Mouse (Mus musculus) lung, postnatal 0 days (tissue): ENCODE results near the gene Pank4.

Source experiments
- CTCF ChIP-seq: IDR thresholded peaks from 2 replicates; pipeline ENCODE4 v1.5.1; 2016; ENCODE audit warnings: antibody characterized with exemption, mild to moderate bottlenecking
- EP300 ChIP-seq: IDR thresholded peaks from 2 replicates; pipeline ENCODE4 v1.6.1; 2016; ENCODE audit warnings: antibody characterized with exemption, mild to moderate bottlenecking, control low read depth

GRCm38 (mm10) chr4:154986750-154987149 lies 22.8 kb downstream of the Pank4 start:
- TF ChIP-seq CTCF (no peak), EP300 (no peak)
